Mouse (Mus musculus): ENCODE data around the gene Klk5. TPM values are rescaled to one million over a fixed set of nuclear protein-coding genes. Genes with fewer than 3 reads are reported as not detected.
A peak's percentile ranks its signal among the peaks of the same experiment; 100 is the strongest.

Klk5 gene
- polyA plus RNA-seq, 1 experiment = not detected

DNA sequence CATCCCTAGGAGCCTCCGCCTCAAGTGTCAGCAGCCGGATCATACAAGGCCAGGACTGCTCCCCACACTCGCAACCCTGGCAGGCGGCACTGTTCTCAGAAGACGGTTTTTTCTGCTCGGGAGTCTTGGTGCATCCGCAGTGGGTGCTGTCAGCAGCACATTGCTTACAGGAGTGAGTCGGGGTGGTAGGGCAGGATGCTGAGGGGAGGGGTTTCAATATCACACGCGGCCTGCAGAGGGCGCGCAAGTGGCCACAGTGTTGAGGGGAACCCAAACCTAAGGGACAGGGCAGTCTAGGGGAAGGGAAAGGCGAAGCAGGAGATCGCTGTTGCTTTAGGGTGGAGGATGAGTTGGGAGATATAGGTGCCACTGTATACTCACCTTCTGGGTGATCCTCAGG, 41.8 kb downstream of the Klk5 start:
- no peaks in the 10 kb centered on the region for H3K36me3 ChIP-seq (ENCODE audit: control insufficient read depth, insufficient read depth, low read length)
- 17% methylated on average over 14 of the region's 14 CpGs for WGBS
- H3K4me3 ChIP-seq (ENCODE audit: extremely low read depth, insufficient read depth, insufficient read length) = no peak overlapping the region
- H3K27me3 ChIP-seq (ENCODE audit: control insufficient read depth, insufficient read depth, low read length) = no peaks in the 10 kb centered on the region
- H3K27ac ChIP-seq (ENCODE audit: insufficient read depth, low read length) = no peak overlapping the region
- H3K4me1 ChIP-seq (ENCODE audit: control insufficient read depth, insufficient read depth, insufficient read length) = no peaks in the 10 kb centered on the region
- peak in 1 of 2 experiments; percentile 13 for DNase-seq (ENCODE audit: low read depth in 1 of 2, low spot score in 2 of 2)
- no peak for TF ChIP-seq POLR2A (IDR thresholded peaks at IDR 0.05; ENCODE audit: low read depth, low read length)
- TF ChIP-seq CTCF (IDR thresholded peaks at IDR 0.05; ENCODE audit: extremely low read depth, insufficient read depth, insufficient read length, insufficient replicate concordance) = peak; percentile 40; the same call in 1 of the 2 replicates

- WGBS = 62% methylated on average over 5 of the region's 5 CpGs
Measured at GRCm38 (mm10) chr7:43891365-43891764, 49.6 kb downstream of the Klk5 start.

GRCm38 (mm10) chr7:43891788-43892187, 50.0 kb downstream of the Klk5 start:
- WGBS = 55% methylated on average over 3 of the region's 3 CpGs
- no peak for DNase-seq (ENCODE audit: low read depth in 1 of 2, low spot score in 2 of 2)
- Histone ChIP-seq H3K4me3 (ENCODE audit: extremely low read depth, insufficient read depth, insufficient read length) (no peak overlapping the region), H3K36me3 (ENCODE audit: control insufficient read depth, insufficient read depth, low read length) (no peaks in the 10 kb centered on the region), H3K27me3 (ENCODE audit: control insufficient read depth, insufficient read depth, low read length) (no peaks in the 10 kb centered on the region), H3K4me1 (ENCODE audit: control insufficient read depth, insufficient read depth, insufficient read length) (no peaks in the 10 kb centered on the region), H3K27ac (ENCODE audit: insufficient read depth, low read length) (no peak overlapping the region)
- TF ChIP-seq POLR2A (IDR thresholded peaks at IDR 0.05; ENCODE audit: low read depth, low read length) = no peak
- no peak for TF ChIP-seq CTCF (IDR thresholded peaks at IDR 0.05; ENCODE audit: extremely low read depth, insufficient read depth, insufficient read length, insufficient replicate concordance)

More at GRCm38 (mm10) chr7:43891365-43891764, 49.6 kb downstream of the Klk5 start:
- Histone ChIP-seq H3K36me3 (ENCODE audit: control insufficient read depth, insufficient read depth, low read length) (no peaks in the 10 kb centered on the region), H3K4me1 (ENCODE audit: control insufficient read depth, insufficient read depth, insufficient read length) (no peaks in the 10 kb centered on the region), H3K27ac (ENCODE audit: insufficient read depth, low read length) (no peak overlapping the region), H3K27me3 (ENCODE audit: control insufficient read depth, insufficient read depth, low read length) (no peaks in the 10 kb centered on the region), H3K4me3 (ENCODE audit: extremely low read depth, insufficient read depth, insufficient read length) (no peak overlapping the region)
- DNase-seq (ENCODE audit: low read depth in 1 of 2, low spot score in 2 of 2) = no peak
- TF ChIP-seq POLR2A (IDR thresholded peaks at IDR 0.05; ENCODE audit: low read depth, low read length) (no peak), CTCF (IDR thresholded peaks at IDR 0.05; ENCODE audit: extremely low read depth, insufficient read depth, insufficient read length, insufficient replicate concordance) (no peak)

DNA sequence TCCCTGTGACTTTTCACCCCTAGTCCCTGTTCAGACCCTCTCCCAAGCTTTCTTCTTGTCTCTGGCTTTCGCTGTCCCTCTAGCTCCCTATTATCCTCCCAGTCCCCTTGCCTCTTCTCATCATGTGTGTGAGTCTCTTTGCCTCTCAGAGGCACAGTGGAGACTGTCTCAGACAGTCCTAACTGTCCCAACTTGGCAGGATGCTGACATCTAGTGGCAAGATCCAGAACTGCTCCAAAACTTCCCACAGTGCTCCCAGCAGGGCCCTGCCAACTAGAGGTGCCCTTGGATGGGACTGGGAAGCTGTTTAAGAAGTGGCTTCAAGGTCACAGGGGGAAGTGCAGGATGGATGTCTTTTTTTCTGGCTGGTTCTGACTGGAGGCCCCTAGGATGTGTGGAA, 53.1 kb downstream of the Klk5 start:
- H3K27me3 ChIP-seq (ENCODE audit: control insufficient read depth, insufficient read depth, low read length) = no peaks in the 10 kb centered on the region

More for the DNA sequence above, 53.1 kb downstream of the Klk5 start:
- Histone ChIP-seq H3K27ac (ENCODE audit: insufficient read depth, low read length) (no peak overlapping the region), H3K36me3 (ENCODE audit: control insufficient read depth, insufficient read depth, low read length) (no peaks in the 10 kb centered on the region), H3K4me3 (ENCODE audit: extremely low read depth, insufficient read depth, insufficient read length) (no peak overlapping the region), H3K4me1 (ENCODE audit: control insufficient read depth, insufficient read depth, insufficient read length) (no peaks in the 10 kb centered on the region)
- DNase-seq (ENCODE audit: low read depth in 1 of 2, low spot score in 2 of 2) = peak; percentile 21 to 60
- WGBS = 8% methylated on average over 1 of the region's 1 CpGs
- TF ChIP-seq CTCF (IDR thresholded peaks at IDR 0.05; ENCODE audit: extremely low read depth, insufficient read depth, insufficient read length, insufficient replicate concordance) (peak; percentile 73; the same call in 1 of the 2 replicates), POLR2A (IDR thresholded peaks at IDR 0.05; ENCODE audit: low read depth, low read length) (no peak)

Other genes starting within 250 kb of the Klk5 start
- 0.06 TPM in 1 of 2 replicates, not detected in the other for gene Zfp819, start 234.8 kb upstream of the Klk5 start, polyA plus RNA-seq (2012; rRNA removed)
- gene Ceacam18, start 207.3 kb upstream of the Klk5 start, polyA plus RNA-seq (2012; rRNA removed) = not detected in 2 replicates
- 23.3 and 25.6 TPM in 2 replicates for gene Siglece, start 181.8 kb upstream of the Klk5 start, polyA plus RNA-seq (2012; rRNA removed)
- gene Ctu1, start 170.0 kb upstream of the Klk5 start, polyA plus RNA-seq (2012; rRNA removed) = 8.9 and 11.4 TPM in 2 replicates
- gene Klk14, start 151.6 kb upstream of the Klk5 start, polyA plus RNA-seq (2012; rRNA removed) = not detected in 2 replicates
- 0.04 TPM in 1 of 2 replicates, not detected in the other for gene Klk13, start 129.4 kb upstream of the Klk5 start, polyA plus RNA-seq (2012; rRNA removed)
- gene Klk12, start 73.1 kb upstream of the Klk5 start, polyA plus RNA-seq (2012; rRNA removed) = not detected in 2 replicates
- not detected in 2 replicates for gene Klk11, start 67.4 kb upstream of the Klk5 start, polyA plus RNA-seq (2012; rRNA removed)
- 0.16 TPM in 1 of 2 replicates, not detected in the other for gene Klk10, start 60.9 kb upstream of the Klk5 start, polyA plus RNA-seq (2012; rRNA removed)
- not detected in 2 replicates for gene Klk9, start 50.1 kb upstream of the Klk5 start, polyA plus RNA-seq (2012; rRNA removed)
- gene Klk8, start 44.4 kb upstream of the Klk5 start, polyA plus RNA-seq (2012; rRNA removed) = 12.3 and 13.5 TPM in 2 replicates
- not detected in 2 replicates for gene Klk7, start 30.7 kb upstream of the Klk5 start, polyA plus RNA-seq (2012; rRNA removed)
- gene Klk6, start 17.5 kb upstream of the Klk5 start, polyA plus RNA-seq (2012; rRNA removed) = not detected in 2 replicates
- not detected in 2 replicates for gene Klk4, start 39.2 kb downstream of the Klk5 start, polyA plus RNA-seq (2012; rRNA removed)
- gene Klk15, start 91.8 kb downstream of the Klk5 start, polyA plus RNA-seq (2012; rRNA removed) = not detected in 2 replicates
- 0.18 and 0.19 TPM in 2 replicates for gene Klk1b8, start 108.7 kb downstream of the Klk5 start, polyA plus RNA-seq (2012; rRNA removed)
- not detected in 2 replicates for gene Klk1b1, start 124.8 kb downstream of the Klk5 start, polyA plus RNA-seq (2012; rRNA removed)
- 0.22 TPM in 1 of 2 replicates, not detected in the other for gene Klk1b9, start 134.1 kb downstream of the Klk5 start, polyA plus RNA-seq (2012; rRNA removed)
- gene Klk1b11, start 153.9 kb downstream of the Klk5 start, polyA plus RNA-seq (2012; rRNA removed) = 1.2 and 1.9 TPM in 2 replicates
- not detected in 2 replicates for gene Klk1b26, start 170.2 kb downstream of the Klk5 start, polyA plus RNA-seq (2012; rRNA removed)
- 4.1 and 4.4 TPM in 2 replicates for gene Klk1b27, start 210.3 kb downstream of the Klk5 start, polyA plus RNA-seq (2012; rRNA removed)

All from spleen, adult 2 months (tissue).